Mouse (Mus musculus) adrenal gland, postnatal 14 days (tissue): ENCODE data around the gene Mfap3. TPM values are rescaled to one million over a fixed set of nuclear protein-coding genes. Genes with fewer than 3 reads are reported as not detected.

Experiments used
- total RNA-seq: library from RNA; stranded (reverse); gene quantifications from 2 replicates; pipeline ENCODE4 v1.2.3, GENCODE M21; 2021

Gene Mfap3
- total RNA-seq, 1 experiment from 2014 or later = 29.5 TPM

Other genes with a start within 250 kb of the Mfap3 start
- gene Fam114a2, start within 50 bp of the Mfap3 start, total RNA-seq = 52.8 and 57.8 TPM in 2 replicates
- 39.8 and 46.4 TPM in 2 replicates for gene Galnt10, start 126.8 kb downstream of the Mfap3 start, total RNA-seq